Mouse (Mus musculus) liver, postnatal 0 days (tissue): Measurements from ENCODE around the gene Pomt2.

Experiments used
- CTCF ChIP-seq: sonication (generic); IDR thresholded peaks from 2 replicates; pipeline ENCODE4 v1.5.1; 2016; ENCODE audit warnings: antibody characterized with exemption, low read depth
- EP300 ChIP-seq: IDR thresholded peaks from 2 replicates; pipeline ENCODE4 v1.6.1; 2016; ENCODE audit warnings: antibody characterized with exemption, low read depth, mild to moderate bottlenecking

- TF ChIP-seq EP300 (no peak), CTCF (no peak)
Observed at GRCm38 (mm10) chr12:87195069-87195468, 47.3 kb upstream of the Pomt2 start.
